Mouse (Mus musculus) liver, embryonic 11.5 days (tissue): Measurements from ENCODE around the gene Comt. TPM values are rescaled to one million over a fixed set of nuclear protein-coding genes. Genes with fewer than 3 reads are reported as not detected.

Source experiments
- ATAC-seq: fragments of 200-750 bp; cut with Nextera tagmentation; replicated peaks from 2 replicates; pipeline ENCODE4 v1.8.0; 2017; ENCODE audit warnings: moderate number of reproducible peaks, mild to moderate bottlenecking, moderate TSS enrichment, moderate library complexity; ENCODE audit not compliant: low FRiP score
- DNase-seq: peaks from one replicate; pipeline ENCODE4 v3.0.0-alpha.2; 2017; ENCODE audit warnings: low spot score
- H3K27ac ChIP-seq: fragments of 300-500 bp; sonication (generic); 2 replicates; pipeline ENCODE4 v1.5.1; 2014; ENCODE audit warnings: mild to moderate bottlenecking, low read depth, low read length, control low read depth
- H3K27me3 ChIP-seq: fragments of 300-500 bp; sonication (generic); replicated peaks from 2 replicates; pipeline ENCODE4 v1.6.1; 2014; ENCODE audit warnings: low read length, mixed read lengths; ENCODE audit not compliant: control insufficient read depth, insufficient read depth
- H3K36me3 ChIP-seq: fragments of 300-500 bp; sonication (generic); 2 replicates; pipeline ENCODE4 v1.6.1; 2014; ENCODE audit warnings: mild to moderate bottlenecking, low read length, moderate library complexity, mixed read lengths; ENCODE audit not compliant: control insufficient read depth, insufficient read depth
- H3K4me1 ChIP-seq: fragments of 300-500 bp; sonication (generic); replicated peaks from 2 replicates; pipeline ENCODE4 v1.6.1; 2014; ENCODE audit warnings: low read length, mixed read lengths; ENCODE audit not compliant: control insufficient read depth, insufficient read depth
- H3K4me2 ChIP-seq: fragments of 300-500 bp; sonication (generic); 2 replicates; pipeline ENCODE4 v1.6.1; 2014; ENCODE audit warnings: mild to moderate bottlenecking, control low read depth, moderate library complexity
- H3K4me3 ChIP-seq: fragments of 300-500 bp; sonication (generic); 2 replicates; pipeline ENCODE4 v1.5.1; 2014; ENCODE audit warnings: low read depth, low read length, control low read depth
- H3K9ac ChIP-seq: fragments of 300-500 bp; sonication (generic); 2 replicates; pipeline ENCODE4 v1.6.1; 2014; ENCODE audit warnings: low read depth, low read length, control low read depth
- H3K9me3 ChIP-seq: fragments of 300-500 bp; sonication (generic); 2 replicates; pipeline ENCODE4 v1.6.1; 2016; ENCODE audit warnings: low read length, inconsistent platforms, mixed read lengths; ENCODE audit not compliant: control insufficient read depth
- WGBS: fragments of 180-500 bp; shearing (Covaris S2); extraction: QIAGEN DNeasy Blood & Tissue Kit; methylation state at CpG from one replicate; pipeline ENCODE4 v1.1.7; 2014; 5-methylcytosine and 5-hydroxymethylcytosine counted together
- polyA plus RNA-seq: library from polyadenylated mRNA; unstranded; fragments of >200 nt; fragmentation: Nextera tagmentation; extraction: Ambion mirVana; gene quantifications from 2 replicates; pipeline ENCODE4 v1.2.1, GENCODE M21; 2014

The Comt gene
- polyA plus RNA-seq, 1 experiment from 2014 or later = 141 TPM

GRCm38 (mm10) chr16:18394056-18394455, 32.6 kb downstream of the Comt start:
- Histone ChIP-seq H3K36me3 (peaks cover 10% of the 10 kb centered on the region), H3K4me1 (peaks cover 33% of the 10 kb centered on the region), H3K27ac (no peak overlapping the region), H3K27me3 (no peaks in the 10 kb centered on the region), H3K4me3 (no peak overlapping the region), H3K4me2 (no peak overlapping the region; the same call in 1 of the 2 replicates), H3K9me3 (no peaks in the 10 kb centered on the region), H3K9ac (no peak overlapping the region; the same call in 1 of the 2 replicates)
- no peak for ATAC-seq
- 72% methylated on average over 3 of the region's 3 CpGs for WGBS
- DNase-seq = no peak

- no peaks in the 10 kb centered on the region for H3K9me3 ChIP-seq
- H3K27ac ChIP-seq = 0 out of 2 replicates have a peak overlapping the region, but pooled peaks have one; percentile 35
- peaks cover 10% of the 10 kb centered on the region for H3K36me3 ChIP-seq
- H3K4me2 ChIP-seq = peak overlapping the region; percentile 99
- H3K4me3 ChIP-seq = peak overlapping the region; percentile 74
- ATAC-seq (no peak), DNase-seq (no peak)
- WGBS = 49% methylated on average over 5 of the region's 5 CpGs
- H3K4me1 ChIP-seq = peaks cover 37% of the 10 kb centered on the region
- peak overlapping the region; percentile 80 for H3K9ac ChIP-seq
- H3K27me3 ChIP-seq = no peaks in the 10 kb centered on the region
Observed at GRCm38 (mm10) chr16:18393595-18393994, 33.1 kb downstream of the Comt start.

GRCm38 (mm10) chr16:18392469-18393426, 33.9 kb downstream of the Comt start:
- Histone ChIP-seq H3K27ac (peak overlapping the region; percentile 35; the same call in 1 of the 2 replicates), H3K36me3 (peaks cover 4% of the 10 kb centered on the region), H3K4me3 (peak overlapping the region; percentile 74), H3K9me3 (no peaks in the 10 kb centered on the region), H3K9ac (peak overlapping the region; percentile 80), H3K4me1 (peaks cover 46% of the 10 kb centered on the region), H3K4me2 (peak overlapping the region; percentile 99), H3K27me3 (no peaks in the 10 kb centered on the region)
- 1% methylated on average over 62 of the region's 63 CpGs for WGBS
- DNase-seq (peak; percentile 88), ATAC-seq (peak; percentile 86)

- H3K27ac ChIP-seq = no peak overlapping the region
- DNase-seq = no peak
- no peak for ATAC-seq
Observed at GRCm38 (mm10) chr16:18391728-18392127, 34.9 kb downstream of the Comt start.

GRCm38 (mm10) chr16:18391127-18391526, 35.5 kb downstream of the Comt start:
- Histone ChIP-seq H3K27ac (no peak overlapping the region), H3K27me3 (no peaks in the 10 kb centered on the region), H3K4me2 (no peak overlapping the region), H3K4me1 (peaks cover 56% of the 10 kb centered on the region), H3K9ac (no peak overlapping the region), H3K4me3 (no peak overlapping the region), H3K9me3 (no peaks in the 10 kb centered on the region), H3K36me3 (no peaks in the 10 kb centered on the region)
- 94% methylated on average over 3 of the region's 3 CpGs for WGBS
- DNase-seq (no peak), ATAC-seq (no peak)

More at GRCm38 (mm10) chr16:18391728-18392127, 34.9 kb downstream of the Comt start:
- H3K9ac ChIP-seq = no peak overlapping the region
- H3K36me3 ChIP-seq = no peaks in the 10 kb centered on the region
- WGBS = 77% methylated on average over 3 of the region's 3 CpGs
- no peak overlapping the region for H3K4me2 ChIP-seq
- peaks cover 56% of the 10 kb centered on the region for H3K4me1 ChIP-seq
- no peak overlapping the region for H3K4me3 ChIP-seq
- no peaks in the 10 kb centered on the region for H3K9me3 ChIP-seq
- H3K27me3 ChIP-seq = no peaks in the 10 kb centered on the region

GRCm38 (mm10) chr16:18390399-18390798, 36.3 kb downstream of the Comt start:
- H3K9me3 ChIP-seq = no peaks in the 10 kb centered on the region
- H3K27ac ChIP-seq = no peak overlapping the region
- H3K4me1 ChIP-seq = peaks cover 56% of the 10 kb centered on the region
- no peaks in the 10 kb centered on the region for H3K27me3 ChIP-seq
- H3K9ac ChIP-seq = no peak overlapping the region
- no peak overlapping the region for H3K4me2 ChIP-seq
- ATAC-seq (no peak), DNase-seq (no peak)
- H3K36me3 ChIP-seq = no peaks in the 10 kb centered on the region
- no peak overlapping the region for H3K4me3 ChIP-seq
- 69% methylated on average over 6 of the region's 6 CpGs for whole genome bisulfite sequencing

- no peak overlapping the region for H3K4me3 ChIP-seq
- no peak for ATAC-seq
- peaks cover 45% of the 10 kb centered on the region for H3K4me1 ChIP-seq
- DNase-seq = no peak
- WGBS = 80% methylated on average over 14 of the region's 14 CpGs
- no peaks in the 10 kb centered on the region for H3K36me3 ChIP-seq
- no peaks in the 10 kb centered on the region for H3K27me3 ChIP-seq
- peak overlapping the region; percentile 54 for H3K4me2 ChIP-seq
- H3K9me3 ChIP-seq = no peaks in the 10 kb centered on the region
- 0 out of 2 replicates have a peak overlapping the region, but pooled peaks have one; percentile 6 for H3K9ac ChIP-seq
- H3K27ac ChIP-seq = peak overlapping the region; percentile 75
Observed at GRCm38 (mm10) chr16:18388583-18389435, 37.8 kb downstream of the Comt start.

GRCm38 (mm10) chr16:18387704-18388582, 38.7 kb downstream of the Comt start:
- Histone ChIP-seq H3K9ac (peak overlapping the region; percentile 6), H3K4me2 (peak overlapping the region; percentile 54), H3K27me3 (no peaks in the 10 kb centered on the region), H3K4me1 (peaks cover 40% of the 10 kb centered on the region), H3K9me3 (no peaks in the 10 kb centered on the region), H3K36me3 (no peaks in the 10 kb centered on the region), H3K27ac (peak overlapping the region; percentile 75), H3K4me3 (no peak overlapping the region)
- 38% methylated on average over 5 of the region's 7 CpGs for WGBS
- DNase-seq = peak; percentile 53
- ATAC-seq = peak; percentile 85
